Mouse (Mus musculus): ENCODE results near the gene Mrc2. TPM values are rescaled to one million over a fixed set of nuclear protein-coding genes. Genes with fewer than 3 reads are reported as not detected.

Gene Mrc2
- polyA plus RNA-seq, 1 experiment from 2014 or later = 9.5 TPM

- peak; percentile 6; the same call in 1 of the 2 replicates for ATAC-seq (replicated peaks; ENCODE audit: insufficient number of reproducible peaks, low FRiP score, low TSS enrichment, low read depth)
- Histone ChIP-seq H3K27ac (replicated peaks; ENCODE audit: low read depth, low read length) (peak overlapping the region; percentile 49), H3K9me3 (replicated peaks; ENCODE audit: control insufficient read depth, low read length) (no peaks in the 10 kb centered on the region), H3K4me1 (ENCODE audit: control insufficient read depth, insufficient read depth, low read length) (peaks cover 11% of the 10 kb centered on the region), H3K9ac (replicated peaks; ENCODE audit: low read length) (no peak overlapping the region), H3K4me3 (ENCODE audit: low read depth, low read length) (no peak overlapping the region), H3K27me3 (ENCODE audit: control insufficient read depth, insufficient read depth, low read length) (no peaks in the 10 kb centered on the region), H3K4me2 (ENCODE audit: low read depth, low read length) (no peak overlapping the region), H3K36me3 (replicated peaks; ENCODE audit: control insufficient read depth, insufficient read depth, low read depth, low read length) (no peaks in the 10 kb centered on the region)
- whole genome bisulfite sequencing = 24% methylated on average over 12 of the region's 12 CpGs
- DNase-seq (ENCODE audit: low spot score) = peak; percentile 35
Measured at GRCm38 (mm10) chr11:105312311-105312942, 20.0 kb downstream of the Mrc2 start.

- ATAC-seq (replicated peaks; ENCODE audit: insufficient number of reproducible peaks, low FRiP score, low TSS enrichment, low read depth) (peak; percentile 88), DNase-seq (ENCODE audit: low spot score) (peak; percentile 80)
- 25% methylated on average over 9 of the region's 10 CpGs for WGBS
- Histone ChIP-seq H3K9me3 (replicated peaks; ENCODE audit: control insufficient read depth, low read length) (no peaks in the 10 kb centered on the region), H3K4me3 (ENCODE audit: low read depth, low read length) (no peak overlapping the region), H3K4me2 (ENCODE audit: low read depth, low read length) (no peak overlapping the region; the same call in 1 of the 2 replicates), H3K27ac (replicated peaks; ENCODE audit: low read depth, low read length) (peak overlapping the region; percentile 65), H3K9ac (replicated peaks; ENCODE audit: low read length) (peak overlapping the region; percentile 18; the same call in 1 of the 2 replicates), H3K27me3 (ENCODE audit: control insufficient read depth, insufficient read depth, low read length) (no peaks in the 10 kb centered on the region), H3K36me3 (replicated peaks; ENCODE audit: control insufficient read depth, insufficient read depth, low read depth, low read length) (no peaks in the 10 kb centered on the region), H3K4me1 (ENCODE audit: control insufficient read depth, insufficient read depth, low read length) (peaks cover 11% of the 10 kb centered on the region)
Measured at GRCm38 (mm10) chr11:105312972-105313632, 20.7 kb downstream of the Mrc2 start.

- whole genome bisulfite sequencing = 22% methylated on average over 8 of the region's 8 CpGs
- peak overlapping the region; percentile 65 for H3K27ac ChIP-seq (replicated peaks; ENCODE audit: low read depth, low read length)
- H3K9ac ChIP-seq (replicated peaks; ENCODE audit: low read length) = peak overlapping the region; percentile 18; the same call in 1 of the 2 replicates
- H3K4me3 ChIP-seq (ENCODE audit: low read depth, low read length) = no peak overlapping the region
- H3K9me3 ChIP-seq (replicated peaks; ENCODE audit: control insufficient read depth, low read length) = no peaks in the 10 kb centered on the region
- H3K27me3 ChIP-seq (ENCODE audit: control insufficient read depth, insufficient read depth, low read length) = no peaks in the 10 kb centered on the region
- H3K4me2 ChIP-seq (ENCODE audit: low read depth, low read length) = no peak overlapping the region; the same call in 1 of the 2 replicates
- ATAC-seq (replicated peaks; ENCODE audit: insufficient number of reproducible peaks, low FRiP score, low TSS enrichment, low read depth) = no peak; the same call in 1 of the 2 replicates
- H3K4me1 ChIP-seq (ENCODE audit: control insufficient read depth, insufficient read depth, low read length) = peaks cover 11% of the 10 kb centered on the region
- DNase-seq (ENCODE audit: low spot score) = no peak
- H3K36me3 ChIP-seq (replicated peaks; ENCODE audit: control insufficient read depth, insufficient read depth, low read depth, low read length) = no peaks in the 10 kb centered on the region
Measured at GRCm38 (mm10) chr11:105313633-105314014, 21.2 kb downstream of the Mrc2 start.

- Histone ChIP-seq H3K27ac (replicated peaks; ENCODE audit: low read depth, low read length) (no peak overlapping the region), H3K4me1 (ENCODE audit: control insufficient read depth, insufficient read depth, low read length) (peaks cover 11% of the 10 kb centered on the region), H3K36me3 (replicated peaks; ENCODE audit: control insufficient read depth, insufficient read depth, low read depth, low read length) (no peaks in the 10 kb centered on the region), H3K9ac (replicated peaks; ENCODE audit: low read length) (no peak overlapping the region), H3K4me3 (ENCODE audit: low read depth, low read length) (no peak overlapping the region), H3K27me3 (ENCODE audit: control insufficient read depth, insufficient read depth, low read length) (no peaks in the 10 kb centered on the region), H3K9me3 (replicated peaks; ENCODE audit: control insufficient read depth, low read length) (no peaks in the 10 kb centered on the region), H3K4me2 (ENCODE audit: low read depth, low read length) (no peak overlapping the region)
- WGBS = 81% methylated on average over 8 of the region's 8 CpGs
- ATAC-seq (replicated peaks; ENCODE audit: insufficient number of reproducible peaks, low FRiP score, low TSS enrichment, low read depth) = no peak
- no peak for DNase-seq (ENCODE audit: low spot score)
Measured at GRCm38 (mm10) chr11:105315296-105315695, 22.9 kb downstream of the Mrc2 start.

- whole genome bisulfite sequencing = 89% methylated on average over 4 of the region's 4 CpGs
- H3K4me2 ChIP-seq (ENCODE audit: low read depth, low read length) = no peak overlapping the region
- H3K27me3 ChIP-seq (ENCODE audit: control insufficient read depth, insufficient read depth, low read length) = no peaks in the 10 kb centered on the region
- no peak overlapping the region for H3K9ac ChIP-seq (replicated peaks; ENCODE audit: low read length)
- ATAC-seq (replicated peaks; ENCODE audit: insufficient number of reproducible peaks, low FRiP score, low TSS enrichment, low read depth) = no peak
- H3K4me1 ChIP-seq (ENCODE audit: control insufficient read depth, insufficient read depth, low read length) = peaks cover 11% of the 10 kb centered on the region
- H3K27ac ChIP-seq (replicated peaks; ENCODE audit: low read depth, low read length) = no peak overlapping the region
- H3K36me3 ChIP-seq (replicated peaks; ENCODE audit: control insufficient read depth, insufficient read depth, low read depth, low read length) = no peaks in the 10 kb centered on the region
- no peaks in the 10 kb centered on the region for H3K9me3 ChIP-seq (replicated peaks; ENCODE audit: control insufficient read depth, low read length)
- DNase-seq (ENCODE audit: low spot score) = no peak
- no peak overlapping the region for H3K4me3 ChIP-seq (ENCODE audit: low read depth, low read length)
Measured at GRCm38 (mm10) chr11:105316121-105316520, 23.7 kb downstream of the Mrc2 start.

GRCm38 (mm10) chr11:105317769-105318168 lies 25.3 kb downstream of the Mrc2 start:
- 96% methylated on average over 6 of the region's 6 CpGs for WGBS
- DNase-seq (ENCODE audit: low spot score) = no peak
- no peaks in the 10 kb centered on the region for H3K9me3 ChIP-seq (replicated peaks; ENCODE audit: control insufficient read depth, low read length)
- H3K4me1 ChIP-seq (ENCODE audit: control insufficient read depth, insufficient read depth, low read length) = peaks cover 3% of the 10 kb centered on the region
- ATAC-seq (replicated peaks; ENCODE audit: insufficient number of reproducible peaks, low FRiP score, low TSS enrichment, low read depth) = no peak
- no peak overlapping the region for H3K4me2 ChIP-seq (ENCODE audit: low read depth, low read length)
- no peak overlapping the region for H3K4me3 ChIP-seq (ENCODE audit: low read depth, low read length)
- H3K27ac ChIP-seq (replicated peaks; ENCODE audit: low read depth, low read length) = no peak overlapping the region
- no peaks in the 10 kb centered on the region for H3K27me3 ChIP-seq (ENCODE audit: control insufficient read depth, insufficient read depth, low read length)
- no peak overlapping the region for H3K9ac ChIP-seq (replicated peaks; ENCODE audit: low read length)
- no peaks in the 10 kb centered on the region for H3K36me3 ChIP-seq (replicated peaks; ENCODE audit: control insufficient read depth, insufficient read depth, low read depth, low read length)

GRCm38 (mm10) chr11:105321090-105321489 lies 28.6 kb downstream of the Mrc2 start:
- H3K4me2 ChIP-seq (ENCODE audit: low read depth, low read length) = no peak overlapping the region
- ATAC-seq (replicated peaks; ENCODE audit: insufficient number of reproducible peaks, low FRiP score, low TSS enrichment, low read depth) (no peak), DNase-seq (ENCODE audit: low spot score) (no peak)
- no peaks in the 10 kb centered on the region for H3K9me3 ChIP-seq (replicated peaks; ENCODE audit: control insufficient read depth, low read length)
- no peak overlapping the region for H3K27ac ChIP-seq (replicated peaks; ENCODE audit: low read depth, low read length)
- no peaks in the 10 kb centered on the region for H3K36me3 ChIP-seq (replicated peaks; ENCODE audit: control insufficient read depth, insufficient read depth, low read depth, low read length)
- H3K4me1 ChIP-seq (ENCODE audit: control insufficient read depth, insufficient read depth, low read length) = no peaks in the 10 kb centered on the region
- H3K9ac ChIP-seq (replicated peaks; ENCODE audit: low read length) = no peak overlapping the region
- H3K27me3 ChIP-seq (ENCODE audit: control insufficient read depth, insufficient read depth, low read length) = no peaks in the 10 kb centered on the region
- 46% methylated on average over 2 of the region's 2 CpGs for WGBS
- H3K4me3 ChIP-seq (ENCODE audit: low read depth, low read length) = no peak overlapping the region

GRCm38 (mm10) chr11:105323530-105323929 lies 31.1 kb downstream of the Mrc2 start:
- Histone ChIP-seq H3K9ac (replicated peaks; ENCODE audit: low read length) (no peak overlapping the region), H3K4me1 (ENCODE audit: control insufficient read depth, insufficient read depth, low read length) (no peaks in the 10 kb centered on the region), H3K4me2 (ENCODE audit: low read depth, low read length) (no peak overlapping the region), H3K27ac (replicated peaks; ENCODE audit: low read depth, low read length) (no peak overlapping the region), H3K27me3 (ENCODE audit: control insufficient read depth, insufficient read depth, low read length) (no peaks in the 10 kb centered on the region), H3K36me3 (replicated peaks; ENCODE audit: control insufficient read depth, insufficient read depth, low read depth, low read length) (no peaks in the 10 kb centered on the region), H3K9me3 (replicated peaks; ENCODE audit: control insufficient read depth, low read length) (no peaks in the 10 kb centered on the region), H3K4me3 (ENCODE audit: low read depth, low read length) (no peak overlapping the region)
- 89% methylated on average over 5 of the region's 5 CpGs for whole genome bisulfite sequencing
- ATAC-seq (replicated peaks; ENCODE audit: insufficient number of reproducible peaks, low FRiP score, low TSS enrichment, low read depth) = no peak
- DNase-seq (ENCODE audit: low spot score) = no peak

All from embryonic facial prominence, embryonic 11.5 days (tissue).